Mouse (Mus musculus) olfactory bulb, adult 2 months (tissue): ENCODE data around the gene Pclaf. TPM values are rescaled to one million over a fixed set of nuclear protein-coding genes. Genes with fewer than 3 reads are reported as not detected.

Experiments
- H3K27ac ChIP-seq: fragments of 200-500 bp; 2 replicates; pipeline ENCODE4 v1.5.1; 2012; ENCODE audit warnings: low read depth, low read length; ENCODE audit not compliant: insufficient read depth
- H3K4me1 ChIP-seq: fragments of 200-500 bp; 2 replicates; pipeline ENCODE4 v1.6.1; 2012; ENCODE audit warnings: low read length; ENCODE audit not compliant: control insufficient read depth, insufficient read depth
- H3K4me3 ChIP-seq: fragments of 200-500 bp; 2 replicates; pipeline ENCODE4 v1.5.1; 2012; ENCODE audit warnings: mild to moderate bottlenecking, low read depth, low read length, moderate library complexity; ENCODE audit not compliant: insufficient read depth
- CTCF ChIP-seq: fragments of 200-500 bp; IDR thresholded peaks from 2 replicates; pipeline ENCODE4 v1.5.1; 2012; ENCODE audit warnings: low read depth, mild to moderate bottlenecking, low read length, moderate library complexity; ENCODE audit not compliant: insufficient read depth
- POLR2A ChIP-seq: fragments of 200-500 bp; IDR thresholded peaks from 2 replicates; pipeline ENCODE4 v1.6.1; 2012; ENCODE audit warnings: mild to moderate bottlenecking, low read depth, low read length, moderate library complexity; ENCODE audit not compliant: insufficient read depth
- WGBS: fragments of 180-500 bp; shearing (Covaris S2); methylation state at CpG from one replicate; pipeline ENCODE4 v1.1.7; 2018; 5-methylcytosine and 5-hydroxymethylcytosine counted together
- polyA plus RNA-seq: library from polyadenylated mRNA; stranded (reverse); fragments of >200 nt; gene quantifications from 2 replicates; pipeline ENCODE4 v1.2.4, GENCODE M21; 2012; ENCODE audit warnings: low replicate concordance; ENCODE audit not compliant: missing spikeins, insufficient read depth, insufficient read length

Gene Pclaf
- polyA plus RNA-seq, result not detected in 2 replicates

DNA sequence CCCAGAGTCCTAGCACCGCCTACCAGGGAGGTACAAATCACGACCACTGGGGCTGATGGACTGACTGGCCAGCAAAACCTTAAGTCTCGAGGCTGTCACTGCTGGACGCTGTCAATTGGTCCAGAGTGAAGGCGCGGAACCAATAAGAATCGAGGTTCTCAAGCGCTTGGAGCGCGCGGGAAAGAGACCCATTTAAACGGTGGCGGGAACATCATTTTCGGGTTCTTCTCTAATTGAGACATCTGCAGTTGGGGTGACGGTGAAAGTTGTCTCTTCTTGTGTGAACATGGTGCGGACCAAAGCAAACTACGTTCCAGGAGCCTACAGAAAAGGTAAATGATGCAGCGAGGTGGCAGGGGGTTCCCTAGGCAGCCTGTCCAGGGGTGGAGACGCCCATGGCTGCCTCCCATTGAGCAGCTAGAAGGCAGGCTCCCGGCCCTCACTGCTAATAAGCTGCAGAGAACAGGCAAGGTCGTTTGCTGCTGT, at the start of gene Pclaf:
Gene Pclaf (plus strand): TSS at position 95 of the 486 bp plus-strand sequence.
- H3K4me3 ChIP-seq, result peak within 1 kb of the TSS; percentile 22
- WGBS, result under 1% methylated on average over 21 of the region's 21 CpGs
- TF ChIP-seq POLR2A (no peak), CTCF (no peak)

DNA sequence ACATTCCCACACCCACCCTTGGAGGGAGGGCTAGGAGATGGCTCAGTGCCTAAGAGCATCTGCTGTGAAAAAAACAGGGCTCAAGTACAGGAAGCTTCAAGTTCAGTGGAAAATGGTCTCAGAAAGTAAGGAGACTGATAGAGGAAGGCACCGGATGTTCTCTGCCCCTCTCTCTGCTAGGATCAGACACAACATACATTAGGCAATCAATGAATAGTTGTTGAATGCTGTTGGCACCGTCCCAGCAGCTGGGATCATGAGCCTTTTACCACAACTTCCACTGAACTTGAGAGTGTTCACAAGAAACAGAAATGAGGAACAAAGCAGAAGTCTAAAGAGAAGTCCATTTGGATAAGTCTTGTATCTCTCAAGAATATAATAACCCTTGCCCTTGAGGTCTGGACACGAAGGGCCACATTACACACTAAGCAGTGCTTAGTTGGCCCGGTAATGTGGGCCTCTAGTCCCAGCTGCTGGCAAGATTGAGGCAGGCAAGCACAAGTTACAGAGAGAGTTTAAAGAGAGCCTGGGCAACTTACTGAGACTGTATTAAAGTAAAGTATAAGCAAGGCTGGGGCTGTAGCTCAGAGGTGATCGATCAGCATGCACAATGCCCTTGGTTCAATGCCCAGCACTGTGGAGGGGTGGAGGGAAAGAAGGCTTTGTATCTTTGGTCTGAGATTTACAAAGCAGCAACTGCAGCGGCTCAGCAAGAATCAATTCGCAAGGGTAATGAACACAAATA, 45.4 kb upstream of the Pclaf start:
- no peaks in the 10 kb centered on the region for H3K4me1 ChIP-seq
- WGBS, result 35% methylated on average over 7 of the region's 7 CpGs
- no peak overlapping the region for H3K27ac ChIP-seq
- TF ChIP-seq POLR2A, result no peak
- TF ChIP-seq CTCF, result no peak
- no peak overlapping the region for H3K4me3 ChIP-seq

More for the DNA sequence above, at the start of gene Pclaf:
- Histone ChIP-seq H3K4me1 (peaks cover 7% of the 10 kb centered on the region), H3K27ac (no peak within 1 kb of the TSS)

DNA sequence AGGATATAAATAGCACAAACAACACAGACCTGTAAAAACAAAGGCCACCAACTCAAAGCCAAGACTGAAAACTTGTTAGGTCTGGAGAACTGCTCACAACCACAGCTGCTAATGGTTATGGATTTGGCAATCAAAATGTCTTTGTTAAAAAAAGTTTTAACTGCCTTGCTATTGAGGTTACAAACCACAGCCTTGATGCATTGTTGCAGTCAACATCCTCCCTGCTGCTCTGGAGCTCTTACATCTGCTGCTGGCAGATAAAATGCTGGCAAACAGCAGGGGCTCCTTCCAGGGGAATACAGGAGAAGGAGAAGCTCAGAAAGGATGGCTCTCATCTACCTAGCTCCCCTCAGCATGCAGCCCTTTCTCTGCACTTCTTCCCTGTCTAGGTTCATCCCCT, 41.9 kb upstream of the Pclaf start:
- no peak for TF ChIP-seq POLR2A
- TF ChIP-seq CTCF, result no peak
- no peaks in the 10 kb centered on the region for H3K4me1 ChIP-seq
- no peak overlapping the region for H3K27ac ChIP-seq
- H3K4me3 ChIP-seq, result no peak overlapping the region

DNA sequence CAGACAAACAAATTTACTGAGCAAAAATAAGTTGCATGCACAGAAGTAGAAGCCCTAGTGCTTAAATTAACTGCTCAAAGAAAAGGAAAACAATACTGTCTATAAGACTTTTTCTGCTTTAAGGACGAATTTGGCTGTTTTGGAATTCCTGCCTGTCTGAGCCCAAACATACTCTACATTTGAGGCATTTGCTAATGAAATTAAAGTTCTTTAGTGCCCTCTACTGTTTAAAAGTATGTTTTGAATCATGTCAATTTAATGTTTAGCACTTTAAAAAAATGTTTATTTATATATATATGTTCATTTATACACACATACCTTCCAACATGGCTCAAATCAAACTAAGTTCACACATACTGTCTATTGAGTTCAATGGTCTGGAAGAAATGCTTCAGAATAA, 39.8 kb upstream of the Pclaf start:
- no peak overlapping the region for H3K27ac ChIP-seq
- H3K4me3 ChIP-seq, result no peak overlapping the region
- WGBS, result 9% methylated on average over 1 of the region's 1 CpGs
- no peak for TF ChIP-seq POLR2A
- TF ChIP-seq CTCF, result no peak
- H3K4me1 ChIP-seq, result no peaks in the 10 kb centered on the region

DNA sequence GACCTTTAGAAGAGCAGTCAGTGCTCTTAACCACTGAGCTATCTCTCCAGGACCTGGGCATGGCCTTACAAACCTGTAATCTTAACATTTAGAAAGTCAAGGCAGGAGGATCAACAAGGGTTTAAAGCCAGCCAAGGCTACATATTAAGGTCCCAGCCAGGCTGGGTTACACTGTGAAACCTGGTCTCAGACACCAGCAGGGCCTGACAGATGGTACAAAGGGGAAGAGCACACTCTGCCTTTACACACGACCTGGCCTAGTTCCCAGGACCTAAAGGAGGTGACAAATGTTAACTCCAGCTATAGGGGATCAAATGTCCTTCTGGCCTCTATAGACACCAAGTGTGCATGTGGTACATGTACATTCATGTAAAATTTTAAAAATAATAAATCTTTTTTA, 30.4 kb upstream of the Pclaf start:
- Histone ChIP-seq H3K4me3 (no peak overlapping the region), H3K4me1 (no peaks in the 10 kb centered on the region), H3K27ac (no peak overlapping the region)
- WGBS, result 68% methylated on average over 1 of the region's 1 CpGs
- TF ChIP-seq CTCF (no peak), POLR2A (no peak)

DNA sequence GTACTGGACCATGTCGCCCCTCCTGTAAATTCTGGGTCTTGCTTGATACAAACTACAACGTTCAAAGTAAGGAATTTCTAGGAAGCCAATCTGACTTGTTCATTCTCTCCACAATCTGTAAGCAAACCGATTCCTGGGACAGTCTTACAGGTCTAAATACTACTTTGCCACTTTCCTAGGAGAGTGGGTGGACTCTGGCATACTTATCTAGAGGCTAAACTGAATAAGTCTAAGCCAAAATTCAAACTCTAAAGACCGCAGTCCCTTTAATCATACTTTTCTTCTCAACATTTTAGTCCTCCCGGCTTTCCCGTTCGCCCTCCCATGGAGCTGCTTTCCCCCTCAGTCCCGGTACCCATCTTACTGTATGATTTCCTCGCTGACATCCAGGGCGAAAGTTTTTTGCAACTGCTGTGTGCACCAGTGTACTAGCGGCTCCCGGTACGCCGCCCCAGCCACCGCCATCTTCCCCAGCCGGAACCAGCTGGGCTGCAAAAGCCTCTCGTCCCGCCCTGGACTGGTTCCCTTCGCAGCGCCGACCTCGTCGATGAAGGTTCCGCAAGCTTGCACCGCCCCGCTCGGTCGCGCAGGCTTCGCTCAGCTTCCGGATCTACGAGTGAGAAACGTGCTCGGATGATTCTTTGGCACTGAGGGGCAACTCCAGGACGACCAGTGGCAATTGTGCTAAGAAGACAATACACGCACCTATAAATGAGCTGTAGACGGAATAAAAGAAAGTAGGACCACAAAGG, 5.3 kb upstream of the Pclaf start:
- Histone ChIP-seq H3K4me3 (peak overlapping the region; percentile 88), H3K27ac (peak overlapping the region; percentile 39; the same call in 1 of the 2 replicates), H3K4me1 (no peaks in the 10 kb centered on the region)
- TF ChIP-seq POLR2A (peak; percentile 78), CTCF (no peak)
- WGBS, result under 1% methylated on average over 37 of the region's 37 CpGs

DNA sequence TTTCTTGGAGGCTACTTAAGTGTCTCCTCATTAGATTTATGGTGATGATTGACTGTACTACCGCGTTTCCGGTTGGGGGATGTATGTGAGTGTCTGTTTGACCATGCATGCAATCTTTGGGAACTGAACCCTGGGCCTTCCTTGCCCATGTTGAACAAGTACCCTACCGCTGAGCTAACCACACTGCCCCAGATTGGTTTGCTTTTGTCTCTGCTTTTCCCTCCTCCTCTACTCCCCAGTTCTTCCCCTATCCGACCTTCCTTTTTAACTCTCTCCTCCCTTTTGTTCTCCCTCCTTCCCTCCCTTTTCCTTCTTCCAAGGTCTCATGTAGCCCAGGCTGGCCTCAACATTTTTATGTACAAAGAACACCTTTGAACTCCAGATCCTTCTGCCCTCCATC, 1.1 kb downstream of the Pclaf start:
- TF ChIP-seq CTCF (no peak), POLR2A (no peak)
- WGBS, result 13% methylated on average over 5 of the region's 5 CpGs
- Histone ChIP-seq H3K27ac (no peak overlapping the region), H3K4me3 (no peak overlapping the region), H3K4me1 (peaks cover 7% of the 10 kb centered on the region)

DNA sequence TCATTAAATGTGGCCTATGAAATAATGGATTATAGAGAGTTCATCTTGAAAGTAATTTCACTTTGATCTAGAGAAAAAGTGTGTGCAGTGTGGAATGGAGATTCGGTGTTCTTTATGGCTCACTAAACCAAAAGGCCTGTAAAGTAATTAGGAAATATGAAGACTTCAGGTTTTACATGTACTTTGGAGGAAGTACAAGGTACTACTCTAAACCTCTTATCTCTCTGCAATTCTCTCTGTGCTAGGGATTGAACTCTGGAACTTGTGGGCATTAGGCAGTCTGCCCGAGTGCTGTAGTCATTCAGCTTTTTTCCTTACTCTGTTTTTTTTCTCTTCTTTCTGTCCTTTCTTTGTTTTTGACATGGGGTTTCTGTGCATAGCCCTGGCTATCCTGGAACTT, 6.9 kb downstream of the Pclaf start:
- Histone ChIP-seq H3K4me3 (no peak overlapping the region), H3K27ac (no peak overlapping the region), H3K4me1 (no peaks in the 10 kb centered on the region)
- TF ChIP-seq POLR2A (no peak), CTCF (no peak)
- WGBS, result 83% methylated on average over 2 of the region's 2 CpGs

DNA sequence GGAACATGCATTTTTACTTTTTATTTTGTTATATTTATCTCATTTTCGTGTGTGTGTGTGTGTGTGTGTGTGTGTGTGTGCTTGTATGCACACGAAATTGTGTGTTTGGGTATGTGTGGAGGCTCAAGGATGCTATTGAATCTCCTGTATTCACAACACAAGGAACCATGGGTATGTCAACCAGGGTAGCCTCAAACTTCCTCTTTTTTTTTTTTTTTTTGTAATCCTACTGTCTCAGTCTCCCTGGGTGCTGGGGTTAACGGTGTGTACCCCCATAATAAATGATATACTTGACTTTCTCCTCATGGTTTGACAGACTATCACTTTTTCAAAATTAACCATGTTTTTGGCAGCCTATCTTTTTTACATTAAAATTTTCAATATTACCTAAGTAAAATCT, 12.8 kb downstream of the Pclaf start:
- H3K4me1 ChIP-seq, result no peaks in the 10 kb centered on the region
- no peak for TF ChIP-seq CTCF
- no peak for TF ChIP-seq POLR2A
- 93% methylated on average over 3 of the region's 3 CpGs for WGBS

More for the DNA sequence above, 12.8 kb downstream of the Pclaf start:
- Histone ChIP-seq H3K4me3 (no peak overlapping the region), H3K27ac (no peak overlapping the region)
